Mouse (Mus musculus): Measurements from ENCODE around the gene Litaf. TPM values are rescaled to one million over a fixed set of nuclear protein-coding genes. Genes with fewer than 3 reads are reported as not detected.

Gene Litaf
- total and polyA plus RNA-seq, 3 experiments, result 97.5 to 178 (median 154) TPM

DNA sequence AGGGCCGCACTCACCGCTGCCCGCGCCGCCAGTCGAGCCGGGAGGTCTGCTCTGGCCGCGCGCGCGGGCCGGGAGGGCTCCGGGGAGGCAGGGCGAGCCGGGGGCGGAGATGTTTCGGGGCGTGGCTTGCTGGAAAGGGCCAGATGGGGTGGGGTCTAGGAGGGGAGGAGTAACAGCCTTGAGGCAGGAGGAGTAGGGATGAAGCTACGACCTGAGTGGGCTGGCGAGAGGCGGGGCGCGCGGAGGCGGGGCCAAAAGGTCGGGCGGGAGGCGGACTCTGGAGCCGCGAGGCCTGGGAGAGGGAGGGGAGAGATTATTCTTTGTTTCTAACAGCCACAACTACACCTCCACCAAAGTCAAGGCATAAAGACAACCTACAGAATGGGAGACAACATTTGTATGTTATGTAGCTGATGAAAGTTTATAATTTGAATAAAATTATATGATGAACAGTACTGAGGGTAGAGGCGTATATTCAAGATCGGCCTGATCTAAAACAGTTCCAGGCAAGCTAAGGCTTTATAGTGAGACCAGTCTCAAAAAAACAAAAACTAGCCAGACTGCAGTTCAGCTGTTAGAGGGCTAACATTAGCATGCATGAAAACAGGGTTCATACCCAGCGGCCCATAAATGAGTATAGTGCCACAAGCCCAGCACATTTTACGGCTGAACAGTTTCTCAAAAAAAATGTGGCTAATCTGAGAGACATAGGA lies 72.8 kb downstream of the Litaf start (continued):
- TF ChIP-seq UBTF (IDR thresholded peaks at IDR 0.05; ENCODE audit: low read depth, low read length) (peak; percentile 62; the same call in 1 of the 2 replicates), CTCF (conservative IDR thresholded peaks at IDR 0.05 in 1 of 2, IDR thresholded peaks at IDR 0.05 in 1 of 2; ENCODE audit: low read depth in 2 of 2, low read length in 2 of 2) (no peak), TCF12 (IDR thresholded peaks at IDR 0.05; ENCODE audit: low read depth, low read length) (peak; percentile 91), GABPA (IDR thresholded peaks at IDR 0.05; ENCODE audit: insufficient replicate concordance, low read depth, low read length) (no peak), RAD21 (IDR thresholded peaks at IDR 0.05; ENCODE audit: low read depth, low read length) (no peak), USF2 (conservative IDR thresholded peaks at IDR 0.05; ENCODE audit: low read depth, low read length) (no peak), MAFK (IDR thresholded peaks at IDR 0.05; ENCODE audit: insufficient replicate concordance, low read length) (no peak), SMC3 (IDR thresholded peaks at IDR 0.05; ENCODE audit: low read depth, low read length) (no peak; the same call in 1 of the 2 replicates), CHD1 (IDR thresholded peaks at IDR 0.05; ENCODE audit: low read depth, low read length) (no peak), POLR2AphosphoS2 (IDR thresholded peaks at IDR 0.05; ENCODE audit: low read depth, low read length) (peak; percentile 82), MXI1 (IDR thresholded peaks at IDR 0.05; ENCODE audit: low read depth, low read length) (peak; percentile 42; the same call in 1 of the 2 replicates)

DNA sequence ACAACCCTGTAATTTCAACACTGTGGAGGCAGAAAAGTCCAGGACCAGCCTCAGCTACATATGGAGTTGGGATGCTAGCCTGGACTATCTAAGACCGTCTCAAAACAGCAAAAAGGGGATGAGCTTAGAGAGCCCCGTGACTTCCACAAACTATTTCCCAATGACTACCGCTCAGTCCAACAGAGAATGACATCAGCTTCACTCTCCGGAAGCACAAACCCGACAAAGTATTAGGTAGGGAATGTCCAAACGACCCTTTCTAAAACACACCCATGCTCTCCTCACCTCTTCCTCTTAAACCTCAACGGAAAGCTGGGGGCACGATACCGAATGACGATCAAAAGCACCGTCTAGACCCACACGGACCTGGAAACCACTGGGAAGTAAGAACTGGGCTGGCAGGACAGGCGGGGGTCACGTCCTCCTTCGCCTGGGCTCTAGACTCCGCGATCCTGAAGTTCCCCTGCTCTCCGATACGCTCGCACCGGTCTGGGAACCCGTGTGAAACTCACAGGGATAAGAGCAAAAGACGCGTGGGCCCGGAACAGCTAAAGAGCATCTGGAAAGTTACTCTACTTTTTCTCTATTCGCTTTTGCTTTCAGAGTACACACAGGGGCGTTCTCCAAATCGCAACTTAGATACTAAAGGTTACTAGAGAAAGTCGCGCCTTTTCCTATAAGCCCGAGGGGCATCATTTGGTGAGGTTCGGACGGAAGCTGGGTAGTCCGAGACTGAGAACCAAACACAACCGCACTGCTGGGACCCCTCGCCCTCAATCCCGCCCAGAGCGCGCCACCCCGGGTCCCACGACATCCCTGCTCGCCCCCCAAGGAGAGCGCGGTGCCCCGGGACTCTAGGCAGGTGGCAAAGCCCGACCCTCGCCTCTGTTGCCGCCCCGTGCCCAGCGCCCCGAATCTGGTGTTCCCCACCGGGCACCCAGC lies 73.6 kb downstream of the Litaf start:
- Histone ChIP-seq H3K27ac (ENCODE audit: insufficient read depth, low read depth) (peak overlapping the region; percentile 38), H3K4me3 (replicated peaks in 1 of 3; ENCODE audit: low read depth in 2 of 3, low read length in 2 of 3, poor library complexity in 1 of 3) (peak overlapping the region; percentile 82 to 96 (median 86)), H3K4me2 (ENCODE audit: insufficient read depth, low read depth, poor library complexity, severe bottlenecking) (peak overlapping the region; percentile 42), H3K9me3 (replicated peaks; ENCODE audit: low read length) (peaks cover 3% of the 10 kb centered on the region), H3K27me3 (replicated peaks) (no peaks in the 10 kb centered on the region), H3K79me2 (replicated peaks; ENCODE audit: control insufficient read depth, extremely low read depth, insufficient read depth, poor library complexity, severe bottlenecking) (peaks cover 55% of the 10 kb centered on the region), H3K9ac (ENCODE audit: insufficient read depth, low read depth) (peak overlapping the region; percentile 96), H3K4me1 (ENCODE audit: control insufficient read depth in 1 of 2, insufficient read depth in 2 of 2) (peaks cover 19 to 56% of the 10 kb centered on the region in 2 experiments), H3K36me3 (replicated peaks in 1 of 2; ENCODE audit: control insufficient read depth in 1 of 2, insufficient read depth in 1 of 2, low read length in 1 of 2) (peaks cover 12 to 36% of the 10 kb centered on the region in 2 experiments)
- dilution Hi-C loops (cut with MboI; ENCODE audit: extremely low pct_ligation_motif_present, extremely low pct_unique_long_range_greater_than_20kb, low sequenced_read_pairs) (no loop called here), in situ Hi-C loops (cut with MboI; ENCODE audit: low pct_ligation_motif_present, low pct_unique_long_range_greater_than_20kb, low sequenced_read_pairs) (no loop called here)
- no peak for DNase-seq (ENCODE audit: extremely low read depth)
- TF ChIP-seq ETS1 (conservative IDR thresholded peaks at IDR 0.05; ENCODE audit: low read depth, low read length) (0 out of 2 replicates have a peak, but pooled peaks have one; percentile 23), MXI1 (IDR thresholded peaks at IDR 0.05; ENCODE audit: low read depth, low read length) (peak; percentile 14), SMC3 (IDR thresholded peaks at IDR 0.05; ENCODE audit: low read depth, low read length) (0 out of 2 replicates have a peak, but pooled peaks have one; percentile 8), CTCF (conservative IDR thresholded peaks at IDR 0.05 in 1 of 2, IDR thresholded peaks at IDR 0.05 in 1 of 2; ENCODE audit: low read depth in 2 of 2, low read length in 2 of 2) (0 out of 4 replicates have a peak, but pooled peaks of 1 of the 2 experiments have one; percentile 3), UBTF (IDR thresholded peaks at IDR 0.05; ENCODE audit: low read depth, low read length) (no peak), CHD2 (IDR thresholded peaks at IDR 0.05; ENCODE audit: low read length) (no peak), JUN (IDR thresholded peaks at IDR 0.05; ENCODE audit: insufficient read depth, low read depth, low read length) (0 out of 2 replicates have a peak, but pooled peaks have one; percentile 33), MYC (IDR thresholded peaks at IDR 0.05; ENCODE audit: low read depth, low read length) (no peak), POLR2A (IDR thresholded peaks at IDR 0.05; ENCODE audit: low read depth, low read length) (peak; percentile 93; the same call in 1 of the 2 replicates), NELFE (IDR thresholded peaks at IDR 0.05; ENCODE audit: low read depth, low read length) (peak; percentile 22; the same call in 1 of the 2 replicates), SIN3A (IDR thresholded peaks at IDR 0.05; ENCODE audit: low read length) (0 out of 2 replicates have a peak, but pooled peaks have one; percentile 38), ELF1 (IDR thresholded peaks at IDR 0.05; ENCODE audit: low read depth, low read length) (peak; percentile 44; the same call in 1 of the 2 replicates), BHLHE40 (IDR thresholded peaks at IDR 0.05; ENCODE audit: low read depth, low read length) (0 out of 2 replicates have a peak, but pooled peaks have one; percentile 28), KAT2A (IDR thresholded peaks at IDR 0.05; ENCODE audit: insufficient replicate concordance, low read length) (0 out of 2 replicates have a peak, but pooled peaks have one; percentile 22), RAD21 (IDR thresholded peaks at IDR 0.05; ENCODE audit: low read depth, low read length) (no peak), MAX (IDR thresholded peaks at IDR 0.05; ENCODE audit: low read length) (no peak)
